Mouse (Mus musculus): ENCODE data around the gene 4930432K21Rik.

Gene 4930432K21Rik

GRCm38 (mm10) chr8:84192023-84192422, 44.2 kb downstream of the 4930432K21Rik start:
- in situ Hi-C loops (cut with MseI, MboI), result no loop called here

- in situ Hi-C loops (cut with MseI, MboI), result no loop called here
Measured at GRCm38 (mm10) chr8:84192555-84192954, 44.7 kb downstream of the 4930432K21Rik start.

- in situ Hi-C loops (cut with MseI, MboI), result no loop called here
Measured at GRCm38 (mm10) chr8:84193161-84193560, 45.3 kb downstream of the 4930432K21Rik start.

GRCm38 (mm10) chr8:84193566-84193965, 45.7 kb downstream of the 4930432K21Rik start:
- in situ Hi-C loops (cut with MseI, MboI), result no loop called here

- in situ Hi-C loops (cut with MseI, MboI), result no loop called here
Measured at GRCm38 (mm10) chr8:84194224-84194743, 46.5 kb downstream of the 4930432K21Rik start.

GRCm38 (mm10) chr8:84197141-84197921, 49.5 kb downstream of the 4930432K21Rik start:
- in situ Hi-C loops (cut with MseI, MboI), result no loop called here

GRCm38 (mm10) chr8:84197922-84198774, 50.3 kb downstream of the 4930432K21Rik start:
- in situ Hi-C loops (cut with MseI, MboI), result no loop called here

- in situ Hi-C loops (cut with MseI, MboI), result no loop called here
Measured at GRCm38 (mm10) chr8:84198871-84199270, 51.0 kb downstream of the 4930432K21Rik start.

- in situ Hi-C loops (cut with MseI, MboI), result no loop called here
Measured at GRCm38 (mm10) chr8:84199348-84200125, 51.7 kb downstream of the 4930432K21Rik start.

GRCm38 (mm10) chr8:84200126-84200555, 52.3 kb downstream of the 4930432K21Rik start:
- in situ Hi-C loops (cut with MseI, MboI), result no loop called here

- in situ Hi-C loops (cut with MseI, MboI), result no loop called here
Measured at GRCm38 (mm10) chr8:84200652-84201544, 53.1 kb downstream of the 4930432K21Rik start.

GRCm38 (mm10) chr8:84201545-84202245, 53.9 kb downstream of the 4930432K21Rik start:
- in situ Hi-C loops (cut with MseI, MboI), result no loop called here

GRCm38 (mm10) chr8:84202466-84202865, 54.6 kb downstream of the 4930432K21Rik start:
- in situ Hi-C loops (cut with MseI, MboI), result no loop called here

- in situ Hi-C loops (cut with MseI, MboI), result no loop called here
Measured at GRCm38 (mm10) chr8:84202938-84203917, 55.4 kb downstream of the 4930432K21Rik start.

- in situ Hi-C loops (cut with MseI, MboI), result no loop called here
Measured at GRCm38 (mm10) chr8:84203975-84204772, 56.3 kb downstream of the 4930432K21Rik start.

GRCm38 (mm10) chr8:84205073-84205472, 57.2 kb downstream of the 4930432K21Rik start:
- in situ Hi-C loops (cut with MseI, MboI), result no loop called here

GRCm38 (mm10) chr8:84206666-84207065, 58.8 kb downstream of the 4930432K21Rik start:
- in situ Hi-C loops (cut with MseI, MboI), result no loop called here

- in situ Hi-C loops (cut with MseI, MboI), result no loop called here
Measured at GRCm38 (mm10) chr8:84207811-84208210, 60.0 kb downstream of the 4930432K21Rik start.

Data from mouse trophoblast stem cell (cell line).